Mouse (Mus musculus) ES-Bruce4 (cell line): ENCODE results near the gene Nhlh2. TPM values are rescaled to one million over a fixed set of nuclear protein-coding genes. Genes with fewer than 3 reads are reported as not detected.
A peak's percentile ranks its signal among the peaks of the same experiment; 100 is the strongest.

ENCODE experiments used
- H3K27ac ChIP-seq: 2 replicates; pipeline ENCODE4 v1.5.1; 2012; ENCODE audit warnings: low read length, inconsistent platforms; ENCODE audit not compliant: insufficient read depth
- H3K27me3 ChIP-seq: 2 replicates; pipeline ENCODE4 v1.6.1; 2012; ENCODE audit warnings: mild to moderate bottlenecking, low read length, inconsistent platforms; ENCODE audit not compliant: control insufficient read depth, poor library complexity, insufficient read depth, severe bottlenecking
- H3K36me3 ChIP-seq: 2 replicates; pipeline ENCODE4 v1.6.1; 2012; ENCODE audit warnings: inconsistent platforms, mild to moderate bottlenecking, low read length, moderate library complexity; ENCODE audit not compliant: control insufficient read depth, poor library complexity, insufficient read depth, severe bottlenecking
- H3K4me1 ChIP-seq: one replicate; pipeline ENCODE4 v1.8.1; 2011; ENCODE audit warnings: low read length; ENCODE audit not compliant: control insufficient read depth, insufficient read depth
- H3K4me3 ChIP-seq: 2 replicates; pipeline ENCODE4 v1.5.1; 2011; ENCODE audit warnings: low read depth, mild to moderate bottlenecking, low read length
- H3K9ac ChIP-seq: 2 replicates; pipeline ENCODE4 v1.6.1; 2012; ENCODE audit warnings: low read depth, mild to moderate bottlenecking, inconsistent platforms; ENCODE audit not compliant: poor library complexity, severe bottlenecking
- H3K9me3 ChIP-seq: replicated peaks from 2 replicates; pipeline ENCODE4 v1.6.1; 2012; ENCODE audit warnings: mild to moderate bottlenecking, low read length, inconsistent platforms; ENCODE audit not compliant: control insufficient read depth, poor library complexity, insufficient read depth, severe bottlenecking
- CTCF ChIP-seq: IDR thresholded peaks from one replicate; pipeline ENCODE4 v1.8.1; 2011; ENCODE audit warnings: low read depth, low read length
- EP300 ChIP-seq: IDR thresholded peaks from 2 replicates; pipeline ENCODE4 v1.6.1; 2011; ENCODE audit warnings: low read depth, low read length; ENCODE audit not compliant: insufficient read depth
- POLR2A ChIP-seq: IDR thresholded peaks from one replicate; pipeline ENCODE4 v1.8.1; 2011; ENCODE audit warnings: low read length; ENCODE audit not compliant: insufficient read depth
- polyA plus RNA-seq: library from polyadenylated mRNA; stranded (reverse); fragments of >200 nt; gene quantifications from 2 replicates; pipeline ENCODE4 v1.2.4, GENCODE M21; 2011; ENCODE audit warnings: low read depth; ENCODE audit not compliant: missing spikeins, insufficient read depth, insufficient read length

The Nhlh2 gene
- polyA plus RNA-seq, 1 experiment, result not detected

DNA sequence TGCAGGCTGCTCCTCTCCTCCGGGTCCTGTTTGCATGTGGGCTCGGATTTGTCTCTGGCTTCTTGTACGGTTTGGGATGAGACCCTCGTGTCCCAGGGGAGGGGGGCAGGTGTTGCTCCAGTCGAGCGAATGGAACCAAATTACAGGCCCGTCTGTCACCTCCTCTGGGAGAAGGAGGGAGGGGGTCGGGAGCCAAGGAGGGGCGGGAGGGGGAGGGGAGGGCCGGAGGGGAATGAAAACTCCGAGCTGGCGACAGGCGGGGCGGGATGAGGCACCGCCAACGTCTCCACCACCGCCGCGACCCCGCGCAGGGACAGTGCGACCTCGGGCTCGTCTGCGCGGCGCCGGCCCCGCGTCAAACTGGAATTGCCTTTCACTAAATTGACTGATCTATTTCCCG is 13.5 kb downstream of the Nhlh2 start:
- Histone ChIP-seq H3K9ac (no peak overlapping the region), H3K27me3 (no peaks in the 10 kb centered on the region), H3K36me3 (no peaks in the 10 kb centered on the region), H3K4me3 (peak overlapping the region; percentile 21), H3K9me3 (no peaks in the 10 kb centered on the region), H3K4me1 (peaks cover 4% of the 10 kb centered on the region), H3K27ac (no peak overlapping the region)
- no peak for TF ChIP-seq POLR2A
- no peak for TF ChIP-seq CTCF
- TF ChIP-seq EP300, result no peak

DNA sequence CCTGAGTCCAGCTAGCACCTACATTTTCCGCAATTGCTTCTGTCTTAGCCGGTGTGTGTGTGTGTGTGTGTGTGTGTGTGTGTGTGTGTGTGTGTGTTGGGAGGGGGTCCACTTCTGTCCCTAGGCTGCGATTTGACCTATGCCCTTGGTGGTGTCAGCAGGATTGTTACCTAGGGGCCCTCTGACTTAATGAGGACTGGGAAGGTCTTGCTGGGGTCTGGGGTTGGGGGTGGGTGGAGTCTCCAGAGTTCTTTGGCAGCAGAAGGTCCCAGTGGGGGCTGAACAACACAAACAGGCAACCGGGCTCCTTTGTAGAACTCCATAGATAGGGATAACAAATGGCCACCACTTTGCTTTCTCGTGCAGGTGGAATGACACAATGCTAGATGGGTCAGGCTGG is 14.0 kb downstream of the Nhlh2 start:
- no peak overlapping the region for H3K27ac ChIP-seq

GRCm38 (mm10) chr3:102024981-102025451 is 15.1 kb downstream of the Nhlh2 start:
- Histone ChIP-seq H3K9me3 (no peaks in the 10 kb centered on the region), H3K9ac (no peak overlapping the region), H3K27me3 (no peaks in the 10 kb centered on the region), H3K4me1 (peaks cover 3% of the 10 kb centered on the region), H3K36me3 (no peaks in the 10 kb centered on the region), H3K4me3 (no peak overlapping the region), H3K27ac (no peak overlapping the region)
- TF ChIP-seq CTCF (no peak), EP300 (no peak), POLR2A (no peak)

More for the DNA sequence above, 14.0 kb downstream of the Nhlh2 start:
- peak overlapping the region; percentile 21 for H3K4me3 ChIP-seq
- H3K36me3 ChIP-seq, result no peaks in the 10 kb centered on the region
- H3K4me1 ChIP-seq, result peaks cover 4% of the 10 kb centered on the region
- H3K9me3 ChIP-seq, result no peaks in the 10 kb centered on the region
- no peak overlapping the region for H3K9ac ChIP-seq
- no peaks in the 10 kb centered on the region for H3K27me3 ChIP-seq
- TF ChIP-seq CTCF (no peak), EP300 (no peak), POLR2A (no peak)

- no peaks in the 10 kb centered on the region for H3K36me3 ChIP-seq
- no peaks in the 10 kb centered on the region for H3K27me3 ChIP-seq
- H3K4me1 ChIP-seq, result peaks cover 3% of the 10 kb centered on the region
- no peaks in the 10 kb centered on the region for H3K9me3 ChIP-seq
- no peak overlapping the region for H3K4me3 ChIP-seq
- TF ChIP-seq POLR2A (no peak), EP300 (no peak), CTCF (no peak)
- no peak overlapping the region for H3K9ac ChIP-seq
- no peak overlapping the region for H3K27ac ChIP-seq
Measured at GRCm38 (mm10) chr3:102025659-102026058, 15.8 kb downstream of the Nhlh2 start.

- Histone ChIP-seq H3K9ac (no peak overlapping the region), H3K4me3 (no peak overlapping the region), H3K4me1 (no peaks in the 10 kb centered on the region), H3K9me3 (no peaks in the 10 kb centered on the region), H3K27ac (no peak overlapping the region), H3K27me3 (no peaks in the 10 kb centered on the region; the same call in 1 of the 2 replicates), H3K36me3 (no peaks in the 10 kb centered on the region)
- TF ChIP-seq CTCF (peak; percentile 93), EP300 (no peak), POLR2A (no peak)
Measured at GRCm38 (mm10) chr3:102027880-102028279, 18.0 kb downstream of the Nhlh2 start.

DNA sequence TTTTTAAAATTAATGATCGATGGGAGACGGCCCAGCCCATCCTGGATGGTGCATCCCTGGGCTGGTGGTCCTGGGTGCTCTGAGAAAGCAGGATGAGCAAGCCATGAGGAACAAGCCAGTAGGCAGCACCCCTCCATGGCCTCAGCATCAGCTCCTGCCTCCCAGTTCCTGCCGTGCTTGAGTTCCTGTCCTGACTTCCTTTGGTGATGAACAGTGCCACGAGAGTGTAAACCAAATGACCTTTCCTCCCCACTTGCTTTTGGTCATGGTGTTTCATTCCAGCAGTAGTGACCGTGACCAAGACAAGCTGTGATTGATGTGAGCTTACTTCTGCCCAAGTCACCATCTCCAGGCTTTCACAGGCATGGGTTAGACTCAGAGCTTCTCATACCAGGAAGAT is 27.9 kb downstream of the Nhlh2 start:
- no peaks in the 10 kb centered on the region for H3K4me1 ChIP-seq
- no peaks in the 10 kb centered on the region for H3K36me3 ChIP-seq
- H3K9ac ChIP-seq, result no peak overlapping the region
- no peak for TF ChIP-seq EP300
- no peak for TF ChIP-seq CTCF
- TF ChIP-seq POLR2A, result no peak
- H3K9me3 ChIP-seq, result no peaks in the 10 kb centered on the region
- no peak overlapping the region for H3K4me3 ChIP-seq
- H3K27ac ChIP-seq, result no peak overlapping the region
- no peaks in the 10 kb centered on the region; the same call in 1 of the 2 replicates for H3K27me3 ChIP-seq

GRCm38 (mm10) chr3:102038608-102039007 is 28.7 kb downstream of the Nhlh2 start:
- no peak for TF ChIP-seq CTCF
- no peaks in the 10 kb centered on the region for H3K9me3 ChIP-seq
- H3K27me3 ChIP-seq, result no peaks in the 10 kb centered on the region
- H3K4me1 ChIP-seq, result no peaks in the 10 kb centered on the region
- no peak overlapping the region for H3K9ac ChIP-seq
- H3K36me3 ChIP-seq, result no peaks in the 10 kb centered on the region
- H3K27ac ChIP-seq, result no peak overlapping the region
- H3K4me3 ChIP-seq, result no peak overlapping the region
